ENCODE assay signal across 9 mouse cellular contexts in the genomic region with DNA sequence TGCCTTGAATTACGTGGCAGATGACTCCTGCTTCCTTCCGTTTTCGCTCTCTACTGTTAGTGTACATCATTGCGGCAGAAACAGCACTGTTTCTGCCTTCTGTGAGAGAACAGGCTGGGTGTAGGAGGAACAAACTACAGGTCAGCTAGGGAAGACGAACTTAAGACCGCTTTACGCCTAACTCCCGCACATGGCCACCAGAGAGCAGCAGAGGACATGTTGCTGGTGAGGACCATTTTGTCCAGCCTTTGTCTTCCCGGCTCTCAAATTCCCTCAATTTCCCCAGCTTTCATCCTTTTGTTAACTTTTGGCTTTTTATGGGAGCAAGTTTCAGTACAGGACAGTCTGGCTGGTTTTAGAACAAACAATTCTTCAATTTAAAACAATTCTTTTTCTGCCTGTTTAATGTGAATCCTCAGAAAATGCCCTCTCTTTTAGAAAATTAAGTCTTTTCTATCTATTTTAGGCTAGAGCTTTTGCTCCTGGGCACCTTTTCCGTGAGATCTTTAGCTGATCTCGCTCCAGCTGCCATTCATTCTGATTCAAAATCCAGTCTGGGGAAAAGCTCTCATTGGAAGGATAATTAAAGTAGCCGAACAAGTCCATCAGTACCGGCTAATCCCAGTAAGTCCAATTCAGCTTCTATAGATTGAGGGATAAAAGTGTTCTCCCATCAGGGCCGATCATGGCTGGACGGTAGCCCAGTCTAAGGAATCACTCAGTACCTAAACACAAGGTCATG.
DNase-seq lines count a peak whose midpoint lies in the region; ATAC-seq and TF ChIP-seq lines count a peak whose summit lies in the region.
"Had no signal": no experiment of that assay in that cellular context is flagged by ENCODE, and none has a peak within 500 bp of the region (broad histone marks: within the 10 kb centered on the region; RNA-seq: fewer than 3 reads in every experiment).

No protein-coding gene starts in this region.

- no peaks in the 10 kb centered on the region for H3K36me3 ChIP-seq in intestine, postnatal 0 days (ENCODE audit: control insufficient read depth, insufficient read depth)
- H3K36me3 ChIP-seq in intestine, embryonic 15.5 days = no peaks in the 10 kb centered on the region
- no peaks in the 10 kb centered on the region for H3K36me3 ChIP-seq in kidney, postnatal 0 days (ENCODE audit: insufficient read depth, low read length)
- H3K36me3 ChIP-seq in liver, embryonic 13.5 days = no peaks in the 10 kb centered on the region
- H3K36me3 ChIP-seq: embryonic facial prominence, embryonic 13.5 days had no signal

- peak; percentile 61 for DNase-seq in cerebellum, adult 11 months
- peak; percentile 22 to 73 for DNase-seq in frontal cortex, postnatal 10 days (ENCODE audit: low spot score in 2 of 2)
- DNase-seq in kidney, postnatal 0 days (ENCODE audit: low spot score) = peak; percentile 88
- peak; percentile 12 for DNase-seq in liver, embryonic 13.5 days
- DNase-seq in ovary, adult 18-20 months (ENCODE audit: low spot score) = peak; percentile 6
- peak; percentile 56 for DNase-seq in thymus, postnatal 14 days

- H3K4me1 ChIP-seq in intestine, postnatal 0 days (replicated peaks; ENCODE audit: control insufficient read depth, insufficient read depth, low read length) = no peaks in the 10 kb centered on the region
- H3K4me1 ChIP-seq in intestine, embryonic 15.5 days (replicated peaks) = no peaks in the 10 kb centered on the region
- no peaks in the 10 kb centered on the region for H3K4me1 ChIP-seq in kidney, postnatal 0 days (replicated peaks; ENCODE audit: insufficient read depth, low read length)
- no peaks in the 10 kb centered on the region for H3K4me1 ChIP-seq in liver, embryonic 13.5 days (replicated peaks)
- H3K4me1 ChIP-seq: embryonic facial prominence, embryonic 13.5 days had no signal

- ATAC-seq in intestine, postnatal 0 days = no peak
- no peak for ATAC-seq in intestine, embryonic 15.5 days
- ATAC-seq in kidney, postnatal 0 days (replicated peaks; ENCODE audit: low FRiP score, low read depth) = no peak
- no peak for ATAC-seq in liver, embryonic 13.5 days (ENCODE audit: low read depth)

- no peak overlapping the region for H3K4me2 ChIP-seq in intestine, postnatal 0 days (replicated peaks; ENCODE audit: low read depth)
- H3K4me2 ChIP-seq in intestine, embryonic 15.5 days (replicated peaks) = no peak overlapping the region
- no peak overlapping the region for H3K4me2 ChIP-seq in kidney, postnatal 0 days (ENCODE audit: low read length)
- no peak overlapping the region for H3K4me2 ChIP-seq in liver, embryonic 13.5 days
- H3K4me2 ChIP-seq: embryonic facial prominence, embryonic 13.5 days had no signal

- peak; percentile 98 for TF ChIP-seq CTCF in intestine, postnatal 0 days (IDR thresholded peaks at IDR 0.05; ENCODE audit: low read depth)
- TF ChIP-seq CTCF in kidney, postnatal 0 days (IDR thresholded peaks at IDR 0.05; ENCODE audit: low read depth) = peak; percentile 99

- 40% methylated on average over 15 of the region's 15 CpGs for WGBS in intestine, postnatal 0 days
- WGBS in intestine, embryonic 15.5 days = 46% methylated on average over 15 of the region's 15 CpGs
- 42% methylated on average over 15 of the region's 15 CpGs for WGBS in kidney, postnatal 0 days
- WGBS in liver, embryonic 13.5 days (ENCODE audit: insufficient replicate concordance) = 33% methylated on average over 15 of the region's 15 CpGs

- no peak overlapping the region for H3K27ac ChIP-seq in intestine, postnatal 0 days (ENCODE audit: low read depth, low read length)
- H3K27ac ChIP-seq in intestine, embryonic 15.5 days = no peak overlapping the region
- no peak overlapping the region for H3K27ac ChIP-seq in kidney, postnatal 0 days
- H3K27ac ChIP-seq in liver, embryonic 13.5 days = no peak overlapping the region
- H3K27ac ChIP-seq: embryonic facial prominence, embryonic 13.5 days had no signal

- no peaks in the 10 kb centered on the region for H3K9me3 ChIP-seq in intestine, postnatal 0 days (ENCODE audit: control insufficient read depth)
- H3K9me3 ChIP-seq in intestine, embryonic 15.5 days = no peaks in the 10 kb centered on the region
- no peaks in the 10 kb centered on the region for H3K9me3 ChIP-seq in kidney, postnatal 0 days (replicated peaks; ENCODE audit: low read length)
- H3K9me3 ChIP-seq in liver, embryonic 13.5 days (replicated peaks) = no peaks in the 10 kb centered on the region; the same call in 1 of the 2 replicates
- H3K9me3 ChIP-seq: embryonic facial prominence, embryonic 13.5 days had no signal

- no peak overlapping the region for H3K4me3 ChIP-seq in intestine, postnatal 0 days (ENCODE audit: low read depth, low read length)
- H3K4me3 ChIP-seq in intestine, embryonic 15.5 days (replicated peaks) = no peak overlapping the region
- no peak overlapping the region for H3K4me3 ChIP-seq in kidney, postnatal 0 days (replicated peaks; ENCODE audit: low read depth, low read length)
- no peak overlapping the region for H3K4me3 ChIP-seq in liver, embryonic 13.5 days (replicated peaks)
- H3K4me3 ChIP-seq: embryonic facial prominence, embryonic 13.5 days had no signal

- H3K9ac ChIP-seq in intestine, postnatal 0 days (ENCODE audit: low read depth, low read length) = no peak overlapping the region
- no peak overlapping the region for H3K9ac ChIP-seq in intestine, embryonic 15.5 days
- no peak overlapping the region for H3K9ac ChIP-seq in kidney, postnatal 0 days (ENCODE audit: low read depth, low read length)
- H3K9ac ChIP-seq in liver, embryonic 13.5 days = no peak overlapping the region
- H3K9ac ChIP-seq: embryonic facial prominence, embryonic 13.5 days had no signal

- no peaks in the 10 kb centered on the region for H3K27me3 ChIP-seq in intestine, postnatal 0 days (replicated peaks; ENCODE audit: control insufficient read depth, insufficient read depth, low read length)
- no peaks in the 10 kb centered on the region for H3K27me3 ChIP-seq in intestine, embryonic 15.5 days (replicated peaks)
- no peaks in the 10 kb centered on the region for H3K27me3 ChIP-seq in kidney, postnatal 0 days (ENCODE audit: insufficient read depth, low read length)
- H3K27me3 ChIP-seq in liver, embryonic 13.5 days = no peaks in the 10 kb centered on the region

Comparison
In these comparisons a context has a peak if more than half of its experiments do, and no peak if none do; other contexts are left out.
1. DNase-seq: peak in every context shown above with its lines; median percentile 88 in kidney, postnatal 0 days; 61 in cerebellum, adult 11 months; 56 in thymus, postnatal 14 days; 48 in frontal cortex, postnatal 10 days; 12 in liver, embryonic 13.5 days; 6 in ovary, adult 18-20 months.